8 mouse cellular contexts compared by ENCODE assay signal in the genomic region with DNA sequence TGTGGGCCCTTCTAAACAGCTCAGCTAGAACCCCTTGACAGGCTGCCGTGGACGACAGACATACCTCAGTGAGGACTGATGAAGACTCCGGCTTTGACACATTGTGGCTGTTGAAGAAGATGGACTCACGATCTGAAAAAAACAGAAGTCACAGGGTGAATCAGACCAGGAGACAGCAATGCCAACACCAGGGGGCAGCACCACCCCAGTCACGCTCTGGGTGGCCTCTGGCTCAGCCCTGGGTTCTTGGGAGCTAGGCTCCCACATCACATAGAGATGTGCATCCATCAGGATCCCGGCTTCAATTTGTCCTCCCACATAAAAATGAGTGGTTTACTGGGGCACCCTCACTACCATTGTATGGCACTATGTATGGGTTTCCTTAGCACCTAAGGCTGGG. TPM values are rescaled to one million over a fixed set of nuclear protein-coding genes. Genes with fewer than 3 reads are reported as not detected.
A peak's percentile ranks its signal among the peaks of the same experiment; 100 is the strongest.
DNase-seq lines count a peak whose midpoint lies in the region; ATAC-seq lines count a peak whose summit lies in the region.

No protein-coding gene starts in this region.

- H3K9me3 ChIP-seq in kidney, embryonic 14.5 days (ENCODE audit: control insufficient read depth, low read length) = no peaks in the 10 kb centered on the region
- H3K9me3 ChIP-seq in liver, embryonic 11.5 days (ENCODE audit: control insufficient read depth, low read length) = no peaks in the 10 kb centered on the region

- DNase-seq in adrenal gland, adult (ENCODE audit: inconsistent age in 2 of 2, low spot score in 1 of 2) = peak; percentile 74 to 92
- DNase-seq in adrenal gland, adult 8-10 months = no peak
- DNase-seq in gastrocnemius, postnatal 36 days = peak; percentile 70 to 74
- DNase-seq in liver, embryonic 11.5 days (ENCODE audit: low spot score) = peak; percentile 71
- peak; percentile 74 for DNase-seq in neural tube, embryonic 10.5 days (ENCODE audit: extremely low spot score, low spot score)
- DNase-seq in splenic B cell, adult 2 months (ENCODE audit: low read depth, low spot score) = peak; percentile 81

- no peak overlapping the region for H3K4me3 ChIP-seq in kidney, embryonic 14.5 days (ENCODE audit: low read length)
- H3K4me3 ChIP-seq in liver, embryonic 11.5 days (ENCODE audit: low read depth, low read length) = no peak overlapping the region

- H3K36me3 ChIP-seq in kidney, embryonic 14.5 days (ENCODE audit: control insufficient read depth, insufficient read depth, low read length) = no peaks in the 10 kb centered on the region; the same call in 1 of the 2 replicates
- H3K36me3 ChIP-seq in liver, embryonic 11.5 days (ENCODE audit: control insufficient read depth, insufficient read depth, low read length) = no peaks in the 10 kb centered on the region
- H3K36me3 ChIP-seq in splenic B cell, adult 2 months (ENCODE audit: control insufficient read depth, insufficient read depth, low read length, poor library complexity, severe bottlenecking) = peaks cover 2% of the 10 kb centered on the region; the same call in 1 of the 2 replicates

- intact Hi-C loops in gastrocnemius, postnatal 36 days (cut with DNase I) = loop anchor here (2.0 kb wide), 1 partner anchor 128 kb away; no protein-coding TSS in a partner anchor

- WGBS in kidney, embryonic 14.5 days = 52% methylated on average over 6 of the region's 6 CpGs
- WGBS in liver, embryonic 11.5 days = 66% methylated on average over 6 of the region's 6 CpGs

- peak; percentile 84 for ATAC-seq in common myeloid progenitor, adult 5-6 weeks (replicated peaks; ENCODE audit: low read depth, poor library complexity, severe bottlenecking)
- peak; percentile 49; the same call in 1 of the 2 replicates for ATAC-seq in kidney, embryonic 14.5 days (ENCODE audit: low FRiP score, low TSS enrichment)
- no peak; the same call in 1 of the 2 replicates for ATAC-seq in liver, embryonic 11.5 days (replicated peaks; ENCODE audit: low FRiP score)

- H3K4me2 ChIP-seq in kidney, embryonic 14.5 days (replicated peaks; ENCODE audit: low read depth, low read length) = no peak overlapping the region
- H3K4me2 ChIP-seq in liver, embryonic 11.5 days = no peak overlapping the region

- H3K27ac ChIP-seq in kidney, embryonic 14.5 days (ENCODE audit: low read depth, low read length) = no peak overlapping the region
- no peak overlapping the region for H3K27ac ChIP-seq in liver, embryonic 11.5 days (ENCODE audit: low read depth, low read length)

- H3K27me3 ChIP-seq in kidney, embryonic 14.5 days (ENCODE audit: control insufficient read depth, insufficient read depth, low read length) = no peaks in the 10 kb centered on the region
- H3K27me3 ChIP-seq in liver, embryonic 11.5 days (replicated peaks; ENCODE audit: control insufficient read depth, insufficient read depth, low read length) = no peaks in the 10 kb centered on the region
- H3K27me3 ChIP-seq in splenic B cell, adult 2 months (ENCODE audit: control insufficient read depth, insufficient read depth, low read length, poor library complexity, severe bottlenecking) = no peaks in the 10 kb centered on the region

- no peak overlapping the region for H3K9ac ChIP-seq in kidney, embryonic 14.5 days (ENCODE audit: low read depth, low read length)
- no peak overlapping the region for H3K9ac ChIP-seq in liver, embryonic 11.5 days (ENCODE audit: low read depth, low read length)

- H3K4me1 ChIP-seq in kidney, embryonic 14.5 days (ENCODE audit: control insufficient read depth, insufficient read depth, low read length) = no peaks in the 10 kb centered on the region
- no peaks in the 10 kb centered on the region for H3K4me1 ChIP-seq in liver, embryonic 11.5 days (replicated peaks; ENCODE audit: control insufficient read depth, insufficient read depth, low read length)

RNA-seq across cellular contexts. Expression of a gene that starts 24.3 kb away (rescaled TPM):
- total RNA-seq in adrenal gland, adult 8-10 months (2022) = 1,000 to 10,000 TPM; 2,246 to 2,701 (median 2,550) TPM
- total RNA-seq in common myeloid progenitor, adult 5-6 weeks (2017) = not detected in 2 replicates
- not detected for total RNA-seq in gastrocnemius, postnatal 36 days (2021)
- polyA plus RNA-seq in kidney, embryonic 14.5 days (2014; fragmentation: Nextera tagmentation; extraction: Ambion mirVana) = 0.30 and 0.73 TPM in 2 replicates
- 0.88 and 1.5 TPM in 2 replicates for polyA plus RNA-seq in liver, embryonic 11.5 days (2014; fragmentation: Nextera tagmentation; extraction: Ambion mirVana)

Comparison
In these comparisons a context has a peak if more than half of its experiments do, and no peak if none do; other contexts are left out.
1. RNA of a gene that starts 24.3 kb away (total RNA-seq): 2,246 to 2,701 TPM in adrenal gland, adult 8-10 months; not detected in gastrocnemius, postnatal 36 days and not detected in common myeloid progenitor, adult 5-6 weeks; every median in the first group is over 1,000 times any median in the second.